ENCODE assay signal across 12 mouse cellular contexts in genomic region chr19:58072404-58072803, GRCm38 (mm10).
DNase-seq lines count a peak whose midpoint lies in the region; ATAC-seq and TF ChIP-seq lines count a peak whose summit lies in the region.
"Had no signal": no experiment of that assay in that cellular context is flagged by ENCODE, and none has a peak within 500 bp of the region (broad histone marks: within the 10 kb centered on the region; RNA-seq: fewer than 3 reads in every experiment).

No protein-coding gene starts in this region.

- intact Hi-C loops in heart, postnatal 10 days (cut with DNase I), result loop anchor here (2.0 kb wide), 1 partner anchor 396 kb away; no protein-coding TSS in a partner anchor

- no peak for DNase-seq in heart, postnatal 0 days (ENCODE audit: low spot score)
- no peak for DNase-seq in heart, postnatal 10 days
- peak; percentile 27 for DNase-seq in lung, postnatal 0 days (ENCODE audit: low spot score)
- DNase-seq in lung, postnatal 25 days (ENCODE audit: low spot score), result no peak
- no peak for DNase-seq in Patski (ENCODE audit: low read depth, low spot score)
- peak; percentile 48 for DNase-seq in naive thymus-derived CD4-positive, alpha-beta T cell, adult 2 months (ENCODE audit: low read depth)
- DNase-seq in ovary, postnatal 36 days (ENCODE audit: low spot score), result no peak

- H3K9ac ChIP-seq in heart, postnatal 0 days (replicated peaks; ENCODE audit: low read depth, low read length), result no peak overlapping the region
- H3K9ac ChIP-seq in lung, postnatal 0 days (replicated peaks; ENCODE audit: low read depth), result no peak overlapping the region
- H3K9ac ChIP-seq: kidney, embryonic 15.5 days; limb, embryonic 12.5 days had no signal

- no peaks in the 10 kb centered on the region for H3K4me1 ChIP-seq in heart, postnatal 0 days (ENCODE audit: control insufficient read depth, insufficient read depth)
- H3K4me1 ChIP-seq in lung, postnatal 0 days (ENCODE audit: insufficient read depth, low read depth, low read length), result 0 out of 2 replicates have a peak, but pooled peaks cover 3% of the 10 kb centered on the region

- H3K4me3 ChIP-seq in heart, postnatal 0 days (ENCODE audit: low read depth, low read length), result no peak overlapping the region
- no peak overlapping the region for H3K4me3 ChIP-seq in lung, postnatal 0 days (ENCODE audit: low read depth, low read length)
- H3K4me3 ChIP-seq: hindbrain, embryonic 10.5 days; kidney, embryonic 15.5 days; limb, embryonic 12.5 days; megakaryocyte, embryonic 14.5 days; myocyte had no signal

- TF ChIP-seq EP300 in heart, postnatal 0 days (IDR thresholded peaks at IDR 0.05; ENCODE audit: low read depth), result no peak
- TF ChIP-seq EP300 in lung, postnatal 0 days (IDR thresholded peaks at IDR 0.05), result no peak

- in situ Hi-C loops in Patski (cut with MboI; ENCODE audit: low pct_unique_long_range_greater_than_20kb), result no loop called here

- H3K27me3 ChIP-seq in heart, postnatal 0 days (ENCODE audit: control insufficient read depth, insufficient read depth, low read length), result no peaks in the 10 kb centered on the region
- H3K27me3 ChIP-seq in lung, postnatal 0 days (replicated peaks; ENCODE audit: insufficient read depth, low read length), result no peaks in the 10 kb centered on the region
- H3K27me3 ChIP-seq in Patski, result no peaks in the 10 kb centered on the region
- H3K27me3 ChIP-seq: kidney, embryonic 15.5 days; limb, embryonic 12.5 days had no signal

- no peaks in the 10 kb centered on the region for H3K9me3 ChIP-seq in heart, postnatal 0 days (replicated peaks; ENCODE audit: control insufficient read depth, low read length)
- H3K9me3 ChIP-seq in lung, postnatal 0 days (ENCODE audit: low read length), result no peaks in the 10 kb centered on the region
- H3K9me3 ChIP-seq: hindbrain, embryonic 10.5 days; kidney, embryonic 15.5 days; limb, embryonic 12.5 days; megakaryocyte, embryonic 14.5 days had no signal

- CTCF ChIA-PET in Patski (lab: Charles Lee), result interaction anchor here (1.5 kb wide), 1 partner anchor 43 kb away, joined by 3 read pairs; no protein-coding TSS in a partner anchor

- TF ChIP-seq CTCF in heart, postnatal 0 days (IDR thresholded peaks at IDR 0.05; ENCODE audit: low read depth), result peak; percentile 45
- peak; percentile 54 for TF ChIP-seq CTCF in lung, postnatal 0 days (IDR thresholded peaks at IDR 0.05)
- TF ChIP-seq CTCF in Patski (IDR thresholded peaks at IDR 0.05), result peak; percentile 34

- ATAC-seq in heart, postnatal 0 days (ENCODE audit: insufficient read depth, low read depth), result no peak
- ATAC-seq in lung, postnatal 0 days, result no peak
- ATAC-seq in Patski, result no peak

- POLR2A ChIA-PET in Patski (lab: Charles Lee), result no interaction called here

- H3K4me2 ChIP-seq in heart, postnatal 0 days (ENCODE audit: low read depth, low read length), result no peak overlapping the region
- H3K4me2 ChIP-seq in lung, postnatal 0 days (replicated peaks; ENCODE audit: low read depth, low read length), result no peak overlapping the region
- H3K4me2 ChIP-seq: kidney, embryonic 15.5 days; limb, embryonic 12.5 days had no signal

- WGBS in heart, postnatal 0 days, result 74% methylated on average over 5 of the region's 5 CpGs
- WGBS in lung, postnatal 0 days, result 74% methylated on average over 5 of the region's 5 CpGs

- no peaks in the 10 kb centered on the region for H3K36me3 ChIP-seq in heart, postnatal 0 days (replicated peaks; ENCODE audit: control insufficient read depth, insufficient read depth, low read length)
- no peaks in the 10 kb centered on the region for H3K36me3 ChIP-seq in lung, postnatal 0 days (ENCODE audit: insufficient read depth, low read length)
- H3K36me3 ChIP-seq: hindbrain, embryonic 10.5 days; kidney, embryonic 15.5 days; limb, embryonic 12.5 days had no signal

- no peak overlapping the region for H3K27ac ChIP-seq in heart, postnatal 0 days (ENCODE audit: low read depth)
- H3K27ac ChIP-seq in lung, postnatal 0 days (ENCODE audit: low read length), result no peak overlapping the region
- H3K27ac ChIP-seq: hindbrain, embryonic 10.5 days; kidney, embryonic 15.5 days; limb, embryonic 12.5 days had no signal

Comparison
In these comparisons a context has a peak if more than half of its experiments do, and no peak if none do; other contexts are left out.
1. DNase-seq: peak in lung, postnatal 0 days (single experiment) and naive thymus-derived CD4-positive, alpha-beta T cell, adult 2 months (single experiment); none in heart, postnatal 0 days (single experiment), heart, postnatal 10 days (0 of 2), lung, postnatal 25 days (single experiment), Patski (single experiment) and ovary, postnatal 36 days (single experiment).
2. Peak in every context shown above with its lines, with median percentiles within 50 percentile points of each other: CTCF ChIP-seq.